Mouse (Mus musculus): ENCODE results near the gene Rftn1.

DNA sequence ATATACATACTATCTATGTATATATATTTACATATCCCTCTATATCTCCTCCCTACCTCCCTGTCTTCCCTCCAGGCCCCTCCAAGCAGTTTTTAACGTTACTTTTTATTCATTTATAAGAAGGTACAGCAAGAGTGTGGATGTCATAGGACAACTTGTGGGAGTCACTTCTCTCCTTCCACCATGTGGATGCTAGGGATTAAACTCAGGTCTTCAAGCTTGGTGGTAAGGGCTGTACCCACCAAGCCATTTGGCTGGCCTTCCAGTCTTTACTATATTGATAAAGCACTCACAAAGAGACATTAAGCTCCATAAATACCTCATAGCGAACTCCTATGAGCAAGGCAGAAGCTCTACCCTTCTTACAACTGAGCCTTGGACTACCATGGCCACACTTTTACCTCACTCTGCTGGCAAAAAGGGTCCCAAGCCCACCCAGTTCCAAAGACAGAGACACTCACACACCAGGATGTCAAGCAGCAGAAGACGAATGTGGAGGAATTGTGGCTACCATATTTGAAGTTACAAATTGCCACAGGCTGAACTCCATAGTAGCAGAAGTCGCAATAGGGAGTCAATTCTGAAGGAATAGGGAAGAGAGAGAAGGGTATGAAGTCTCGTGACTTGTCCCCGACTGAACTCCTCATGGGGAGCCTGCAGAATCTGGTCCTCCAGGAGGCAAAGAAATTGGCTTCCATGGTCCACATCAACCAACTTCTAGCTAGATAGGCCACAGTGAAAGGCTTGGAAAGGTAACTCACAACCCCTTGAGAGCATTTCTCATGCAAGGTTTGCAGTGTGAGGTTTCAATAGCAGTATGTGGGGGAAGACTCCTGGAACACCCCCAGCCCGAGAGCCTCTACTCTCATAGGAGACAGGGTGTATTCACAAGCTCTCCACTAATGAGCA, 17.9 kb upstream of the Rftn1 start:
- no peak for TF ChIP-seq GATA1 (IDR thresholded peaks at IDR 0.05; ENCODE audit: borderline replicate concordance, low read length)
- TF ChIP-seq FLI1 (IDR thresholded peaks at IDR 0.05; ENCODE audit: low read length), result no peak

Data from megakaryocyte, embryonic 14.5 days (primary cell).